Mouse (Mus musculus) limb, embryonic 14.5 days (tissue): ENCODE measurements at regions not wholly inside any gene's neighbourhood (a gene's known extent, or its start where the extent isn't known, plus 50 kb on each side); places are given as distances from the start of the nearest gene placed in this dataset.

ENCODE experiments used
- ATAC-seq: fragments of 200-750 bp; cut with Nextera tagmentation; 2 replicates; pipeline ENCODE4 v1.8.0; 2017; ENCODE audit warnings: low read depth, moderate number of reproducible peaks, moderate TSS enrichment; ENCODE audit not compliant: low FRiP score
- DNase-seq: peaks from one replicate; pipeline ENCODE4 v3.0.0-alpha.2; 2015; ENCODE audit warnings: low spot score
- H3K27ac ChIP-seq: fragments of 300-500 bp; sonication (generic); replicated peaks from 2 replicates; pipeline ENCODE4 v1.5.1; 2014; ENCODE audit warnings: low read depth, mild to moderate bottlenecking, low read length, moderate library complexity, mixed read lengths
- H3K27me3 ChIP-seq: fragments of 300-500 bp; sonication (generic); 2 replicates; pipeline ENCODE4 v1.6.1; 2014; ENCODE audit warnings: low read length, mixed read lengths; ENCODE audit not compliant: control insufficient read depth, insufficient read depth
- H3K36me3 ChIP-seq: fragments of 300-500 bp; sonication (generic); 2 replicates; pipeline ENCODE4 v1.6.1; 2014; ENCODE audit warnings: mild to moderate bottlenecking, low read length, moderate library complexity, mixed read lengths; ENCODE audit not compliant: control insufficient read depth, insufficient read depth
- H3K4me1 ChIP-seq: fragments of 300-500 bp; sonication (generic); 2 replicates; pipeline ENCODE4 v1.6.1; 2014; ENCODE audit warnings: antibody characterized with exemption, low read length, mixed read lengths; ENCODE audit not compliant: control insufficient read depth, insufficient read depth
- H3K4me2 ChIP-seq: fragments of 300-500 bp; sonication (generic); replicated peaks from 2 replicates; pipeline ENCODE4 v1.6.1; 2014; ENCODE audit warnings: low read depth, mild to moderate bottlenecking, low read length, moderate library complexity; ENCODE audit not compliant: severe bottlenecking
- H3K4me3 ChIP-seq: fragments of 300-500 bp; sonication (generic); replicated peaks from 2 replicates; pipeline ENCODE4 v1.5.1; 2014; ENCODE audit warnings: low read length
- H3K9ac ChIP-seq: fragments of 300-500 bp; sonication (generic); 2 replicates; pipeline ENCODE4 v1.6.1; 2014; ENCODE audit warnings: mild to moderate bottlenecking, low read depth, low read length, moderate library complexity; ENCODE audit not compliant: severe bottlenecking
- H3K9me3 ChIP-seq: fragments of 300-500 bp; sonication (generic); 2 replicates; pipeline ENCODE4 v1.6.1; 2016; ENCODE audit warnings: low read length; ENCODE audit not compliant: control insufficient read depth
- POLR2A ChIP-seq: fragments of 200-500 bp; IDR thresholded peaks from 2 replicates; pipeline ENCODE4 v1.8.0; 2012; ENCODE audit warnings: inconsistent platforms, mild to moderate bottlenecking, moderate library complexity, borderline replicate concordance; ENCODE audit not compliant: insufficient read depth, insufficient read length; ENCODE audit errors: extremely low read depth
- WGBS: fragments of 180-500 bp; shearing (Covaris S2); extraction: QIAGEN DNeasy Blood & Tissue Kit; methylation state at CpG from one replicate; pipeline ENCODE4 v1.1.7; 2014; 5-methylcytosine and 5-hydroxymethylcytosine counted together

DNA sequence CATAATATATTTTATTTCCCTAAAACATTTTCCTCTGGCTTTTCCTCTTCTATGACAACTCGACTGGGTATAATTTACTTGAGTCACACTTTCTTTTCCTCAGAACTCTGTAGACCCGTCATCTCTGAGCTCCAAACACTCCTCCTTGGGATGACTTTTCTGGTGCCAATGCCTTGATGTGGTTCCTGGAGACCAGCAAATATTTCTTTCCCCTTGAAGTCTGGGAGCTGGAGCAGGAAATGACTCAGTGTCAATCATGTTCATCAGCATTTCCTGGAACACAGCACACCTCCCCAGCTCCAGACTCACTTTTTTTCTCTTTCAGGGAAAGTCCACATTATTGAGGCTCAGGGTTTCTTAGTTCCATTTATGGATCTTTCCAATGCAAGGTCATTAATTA lies 197.3 kb upstream of the Irx3 start:
- no peaks in the 10 kb centered on the region for H3K36me3 ChIP-seq
- H3K4me2 ChIP-seq: no peak overlapping the region
- peaks cover 80% of the 10 kb centered on the region for H3K27me3 ChIP-seq

DNA sequence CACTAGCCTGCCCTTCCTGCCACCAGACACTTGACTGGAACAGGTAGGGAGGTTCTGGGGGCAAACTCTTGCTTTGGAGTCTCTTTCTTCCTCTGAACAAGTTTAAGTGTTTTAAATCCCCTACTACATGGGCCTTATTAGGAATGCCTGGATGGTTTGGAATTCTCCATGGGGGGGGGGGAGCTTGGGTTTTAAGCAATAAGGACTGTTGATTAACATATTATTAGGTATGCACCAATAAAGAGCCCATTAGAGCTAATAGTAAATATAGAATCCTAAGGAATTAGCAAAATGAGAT lies 196.0 kb upstream of the Irx3 start:
- no peak overlapping the region for H3K27ac ChIP-seq
- no peak overlapping the region for H3K9ac ChIP-seq
- no peak for ATAC-seq
- no peak for DNase-seq
- H3K4me1 ChIP-seq: peaks cover 16% of the 10 kb centered on the region
- no peak overlapping the region for H3K4me2 ChIP-seq
- H3K27me3 ChIP-seq: peaks cover 84% of the 10 kb centered on the region
- H3K9me3 ChIP-seq: peaks cover 6% of the 10 kb centered on the region; the same call in 1 of the 2 replicates
- no peak for TF ChIP-seq POLR2A
- no peaks in the 10 kb centered on the region for H3K36me3 ChIP-seq
- H3K4me3 ChIP-seq: no peak overlapping the region

More for the DNA sequence above, 197.3 kb upstream of the Irx3 start:
- DNase-seq: no peak
- peaks cover 14% of the 10 kb centered on the region; the same call in 1 of the 2 replicates for H3K9me3 ChIP-seq
- H3K4me3 ChIP-seq: no peak overlapping the region
- H3K4me1 ChIP-seq: peaks cover 16% of the 10 kb centered on the region
- H3K27ac ChIP-seq: no peak overlapping the region
- WGBS: 72% methylated on average over 2 of the region's 2 CpGs
- ATAC-seq: no peak
- TF ChIP-seq POLR2A: no peak
- no peak overlapping the region for H3K9ac ChIP-seq

DNA sequence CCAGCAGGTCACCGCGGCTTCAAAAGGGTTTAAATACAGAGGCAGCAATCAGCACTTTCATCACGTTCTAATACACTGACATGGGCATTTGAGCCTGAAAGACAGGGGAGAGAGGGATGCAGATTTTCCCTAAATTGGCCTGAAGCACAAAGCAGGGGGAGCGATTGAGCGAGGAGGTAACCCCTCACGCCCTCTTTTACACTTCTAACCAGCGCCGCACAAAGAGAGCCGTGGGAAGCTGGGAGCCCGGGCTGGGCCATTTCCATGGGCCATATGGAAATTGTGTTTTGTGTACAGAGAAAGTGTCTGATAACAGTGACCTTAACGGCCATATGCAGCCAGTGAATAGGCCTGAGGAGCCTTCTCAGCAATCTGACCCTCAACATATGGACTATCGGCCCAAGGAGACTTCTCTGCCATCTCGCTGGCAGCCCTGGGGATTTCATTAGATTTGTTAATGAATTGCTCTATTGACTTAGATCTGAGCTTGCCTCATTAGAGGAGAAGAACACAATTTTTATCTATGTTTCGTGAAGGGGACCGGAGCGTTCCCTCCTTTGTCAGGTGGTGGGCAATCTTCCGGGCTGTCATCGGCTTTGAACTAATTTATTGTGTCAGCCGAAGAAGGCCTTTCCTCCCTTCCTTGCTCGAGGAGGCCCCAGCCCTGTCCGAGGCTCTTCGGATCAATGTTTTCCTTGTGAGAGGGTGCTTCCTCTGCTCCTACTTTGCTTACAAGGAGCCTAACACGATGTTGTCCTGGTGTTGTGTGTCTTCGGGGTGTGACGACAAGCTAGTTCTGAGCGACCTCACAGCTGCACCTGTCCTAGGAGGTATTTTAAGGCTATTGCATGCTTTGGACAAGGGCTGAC lies 195.4 kb upstream of the Irx3 start:
- Histone ChIP-seq H3K9me3 (peaks cover 6% of the 10 kb centered on the region; the same call in 1 of the 2 replicates), H3K4me3 (no peak overlapping the region), H3K4me2 (no peak overlapping the region), H3K27me3 (peaks cover 88% of the 10 kb centered on the region), H3K36me3 (no peaks in the 10 kb centered on the region), H3K9ac (no peak overlapping the region), H3K27ac (no peak overlapping the region), H3K4me1 (peaks cover 16% of the 10 kb centered on the region)
- ATAC-seq: no peak
- TF ChIP-seq POLR2A: no peak
- 37% methylated on average over 26 of the region's 26 CpGs for WGBS
- DNase-seq: no peak

DNA sequence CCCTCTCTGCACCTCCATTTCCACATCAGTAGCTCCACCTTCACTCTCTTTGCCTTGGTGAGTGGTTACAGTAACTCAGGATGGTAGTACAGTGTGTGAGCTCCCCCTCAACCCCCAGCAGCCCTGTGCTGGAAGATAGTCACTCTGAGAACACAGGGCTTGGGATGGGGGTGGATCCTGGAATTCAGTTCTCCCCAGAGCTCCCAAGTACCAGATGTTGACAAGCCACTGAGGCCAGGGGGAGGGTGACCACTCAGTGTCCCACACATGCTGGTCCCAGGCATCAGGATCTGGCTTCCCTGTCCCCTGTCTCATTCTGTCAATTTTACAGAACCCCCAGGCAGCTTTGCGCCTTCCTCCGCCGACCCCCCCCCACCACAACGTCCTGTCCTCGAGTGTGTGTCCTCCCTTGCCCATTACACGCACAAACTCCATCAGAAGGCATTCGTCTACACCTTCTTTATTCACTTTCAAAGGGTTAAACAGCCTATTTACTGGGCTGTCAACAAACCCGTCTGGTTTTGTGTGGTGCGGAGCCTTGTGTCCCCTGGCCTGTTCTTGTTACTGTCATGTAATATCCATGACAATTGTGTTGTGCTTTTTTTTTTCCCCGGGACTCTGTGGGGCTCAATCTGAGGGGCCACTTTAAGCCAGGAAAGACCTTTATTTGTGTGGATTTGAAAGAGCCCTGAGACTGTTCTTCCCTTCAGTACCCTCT lies 194.6 kb upstream of the Irx3 start:
- WGBS: 34% methylated on average over 10 of the region's 10 CpGs
- H3K27ac ChIP-seq: no peak overlapping the region
- peaks cover 86% of the 10 kb centered on the region for H3K27me3 ChIP-seq

DNA sequence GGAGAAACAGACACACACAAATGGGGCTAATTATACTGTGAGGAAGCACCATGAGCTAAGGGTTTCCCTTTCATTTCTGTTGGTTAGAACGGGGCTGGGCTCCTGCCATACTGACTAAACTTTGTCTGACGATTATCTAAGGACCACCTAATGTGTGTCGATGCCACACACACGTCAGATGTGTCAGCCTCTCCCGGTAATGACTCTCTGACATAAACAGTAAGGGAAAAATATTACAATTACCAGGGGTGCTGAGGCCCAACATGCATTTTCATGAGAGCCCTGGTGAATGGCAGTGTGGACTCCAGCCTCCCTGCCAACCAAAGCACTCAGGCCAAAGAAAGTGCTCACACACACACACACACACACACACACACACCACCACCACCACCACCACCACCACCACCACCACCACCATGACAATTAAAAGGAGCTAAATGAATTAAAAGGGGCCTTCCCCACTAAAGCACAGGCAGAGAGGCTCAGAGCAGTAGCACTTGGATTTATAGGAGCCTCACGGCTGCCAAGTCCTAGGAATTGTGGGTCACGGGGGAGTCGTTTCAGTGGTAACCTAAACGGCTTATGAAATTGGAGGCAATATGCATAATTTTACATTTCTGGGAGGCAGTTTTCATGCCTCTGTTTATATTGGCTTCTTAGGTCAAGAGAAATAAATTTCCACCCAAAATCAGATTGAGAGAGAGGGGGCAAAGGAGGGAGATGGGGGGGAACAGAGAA lies 193.7 kb upstream of the Irx3 start:
- H3K27me3 ChIP-seq: peaks cover 86% of the 10 kb centered on the region

More for the DNA sequence above, 194.6 kb upstream of the Irx3 start:
- no peak overlapping the region for H3K4me2 ChIP-seq
- peaks cover 16% of the 10 kb centered on the region for H3K4me1 ChIP-seq
- H3K4me3 ChIP-seq: no peak overlapping the region
- 0 out of 2 replicates have a peak, but pooled peaks have one; percentile 7 for ATAC-seq
- no peak for TF ChIP-seq POLR2A
- no peak overlapping the region for H3K9ac ChIP-seq
- peaks cover 6% of the 10 kb centered on the region; the same call in 1 of the 2 replicates for H3K9me3 ChIP-seq
- no peaks in the 10 kb centered on the region for H3K36me3 ChIP-seq
- DNase-seq: no peak

More for the DNA sequence above, 193.7 kb upstream of the Irx3 start:
- 39% methylated on average over 9 of the region's 9 CpGs for WGBS
- 0 out of 2 replicates have a peak, but pooled peaks have one; percentile 51 for ATAC-seq
- H3K4me3 ChIP-seq: no peak overlapping the region
- peak; percentile 86 for DNase-seq
- no peak overlapping the region for H3K27ac ChIP-seq
- H3K36me3 ChIP-seq: no peaks in the 10 kb centered on the region
- H3K9me3 ChIP-seq: peaks cover 6% of the 10 kb centered on the region; the same call in 1 of the 2 replicates
- no peak overlapping the region for H3K9ac ChIP-seq
- no peak for TF ChIP-seq POLR2A
- H3K4me2 ChIP-seq: no peak overlapping the region
- peaks cover 16% of the 10 kb centered on the region for H3K4me1 ChIP-seq
